Mouse (Mus musculus): ENCODE results near the gene Rassf7. TPM values are rescaled to one million over a fixed set of nuclear protein-coding genes. Genes with fewer than 3 reads are reported as not detected.
A peak's percentile ranks its signal among the peaks of the same experiment; 100 is the strongest.

Gene Rassf7
- polyA plus RNA-seq, 1 experiment from 2014 or later, result 38.3 TPM

- H3K27ac ChIP-seq (ENCODE audit: low read depth, low read length), result peak within 1 kb of the TSS; percentile 71
- H3K27me3 ChIP-seq (ENCODE audit: control insufficient read depth, insufficient read depth, low read length), result no peaks in the 10 kb centered on the region
- peak; percentile 95 for ATAC-seq (ENCODE audit: low FRiP score)
- H3K4me3 ChIP-seq (ENCODE audit: low read depth, low read length), result peak within 1 kb of the TSS; percentile 92
- peak; percentile 99 for DNase-seq (ENCODE audit: low spot score, missing footprints)
- H3K9me3 ChIP-seq (ENCODE audit: control insufficient read depth, low read length), result no peaks in the 10 kb centered on the region
- H3K4me1 ChIP-seq (ENCODE audit: control insufficient read depth, insufficient read depth, low read length), result peaks cover 10% of the 10 kb centered on the region
- H3K4me2 ChIP-seq, result peak within 1 kb of the TSS; percentile 99
- peaks cover 4% of the 10 kb centered on the region; the same call in 1 of the 2 replicates for H3K36me3 ChIP-seq (ENCODE audit: control insufficient read depth, insufficient read depth, low read length)
- WGBS, result 1% methylated on average over 32 of the region's 39 CpGs
- H3K9ac ChIP-seq (ENCODE audit: low read length), result peak within 1 kb of the TSS; percentile 78
Observed at GRCm38 (mm10) chr7:141193948-141194347, 21.7 kb upstream of the Rassf7 start, which contains the start of the genes Hras and Lrrc56. Gene Hras (minus strand): TSS chr7:141194005. Gene Lrrc56 (plus strand): TSS chr7:141194157.

GRCm38 (mm10) chr7:141194409-141194808, 21.3 kb upstream of the Rassf7 start:
- ATAC-seq (ENCODE audit: low FRiP score), result no peak
- peak overlapping the region; percentile 92 for H3K4me3 ChIP-seq (ENCODE audit: low read depth, low read length)
- no peaks in the 10 kb centered on the region for H3K27me3 ChIP-seq (ENCODE audit: control insufficient read depth, insufficient read depth, low read length)
- DNase-seq (ENCODE audit: low spot score, missing footprints), result no peak
- H3K4me1 ChIP-seq (ENCODE audit: control insufficient read depth, insufficient read depth, low read length), result peaks cover 10% of the 10 kb centered on the region
- 0% methylated on average over 23 of the region's 23 CpGs for WGBS
- peaks cover 4% of the 10 kb centered on the region; the same call in 1 of the 2 replicates for H3K36me3 ChIP-seq (ENCODE audit: control insufficient read depth, insufficient read depth, low read length)
- H3K9ac ChIP-seq (ENCODE audit: low read length), result peak overlapping the region; percentile 34
- H3K4me2 ChIP-seq, result peak overlapping the region; percentile 99
- peak overlapping the region; percentile 71 for H3K27ac ChIP-seq (ENCODE audit: low read depth, low read length)
- H3K9me3 ChIP-seq (ENCODE audit: control insufficient read depth, low read length), result no peaks in the 10 kb centered on the region

GRCm38 (mm10) chr7:141194830-141195229, 20.8 kb upstream of the Rassf7 start:
- ATAC-seq (ENCODE audit: low FRiP score), result peak; percentile 51
- H3K9me3 ChIP-seq (ENCODE audit: control insufficient read depth, low read length), result no peaks in the 10 kb centered on the region
- WGBS, result under 1% methylated on average over 28 of the region's 28 CpGs

GRCm38 (mm10) chr7:141195754-141196153, 19.9 kb upstream of the Rassf7 start:
- 97% methylated on average over 2 of the region's 2 CpGs for WGBS
- Histone ChIP-seq H3K27ac (ENCODE audit: low read depth, low read length) (no peak overlapping the region), H3K4me2 (no peak overlapping the region), H3K27me3 (ENCODE audit: control insufficient read depth, insufficient read depth, low read length) (no peaks in the 10 kb centered on the region), H3K9me3 (ENCODE audit: control insufficient read depth, low read length) (no peaks in the 10 kb centered on the region), H3K9ac (ENCODE audit: low read length) (no peak overlapping the region), H3K4me3 (ENCODE audit: low read depth, low read length) (no peak overlapping the region), H3K36me3 (ENCODE audit: control insufficient read depth, insufficient read depth, low read length) (no peaks in the 10 kb centered on the region; the same call in 1 of the 2 replicates), H3K4me1 (ENCODE audit: control insufficient read depth, insufficient read depth, low read length) (peaks cover 10% of the 10 kb centered on the region)
- ATAC-seq (ENCODE audit: low FRiP score) (no peak), DNase-seq (ENCODE audit: low spot score, missing footprints) (no peak)

More at GRCm38 (mm10) chr7:141194830-141195229, 20.8 kb upstream of the Rassf7 start:
- Histone ChIP-seq H3K4me3 (ENCODE audit: low read depth, low read length) (peak overlapping the region; percentile 92), H3K27ac (ENCODE audit: low read depth, low read length) (peak overlapping the region; percentile 28; the same call in 1 of the 2 replicates), H3K4me2 (peak overlapping the region; percentile 99), H3K9ac (ENCODE audit: low read length) (peak overlapping the region; percentile 48), H3K4me1 (ENCODE audit: control insufficient read depth, insufficient read depth, low read length) (peaks cover 10% of the 10 kb centered on the region), H3K36me3 (ENCODE audit: control insufficient read depth, insufficient read depth, low read length) (peaks cover 4% of the 10 kb centered on the region; the same call in 1 of the 2 replicates), H3K27me3 (ENCODE audit: control insufficient read depth, insufficient read depth, low read length) (no peaks in the 10 kb centered on the region)
- DNase-seq (ENCODE audit: low spot score, missing footprints), result peak; percentile 99

- 89% methylated on average over 8 of the region's 8 CpGs for WGBS
- no peak overlapping the region for H3K4me3 ChIP-seq (ENCODE audit: low read depth, low read length)
- H3K9ac ChIP-seq (ENCODE audit: low read length), result no peak overlapping the region
- peaks cover 10% of the 10 kb centered on the region for H3K4me1 ChIP-seq (ENCODE audit: control insufficient read depth, insufficient read depth, low read length)
- peak; percentile 71 for DNase-seq (ENCODE audit: low spot score, missing footprints)
- no peak overlapping the region for H3K4me2 ChIP-seq
- ATAC-seq (ENCODE audit: low FRiP score), result no peak
- no peak overlapping the region for H3K27ac ChIP-seq (ENCODE audit: low read depth, low read length)
- no peaks in the 10 kb centered on the region; the same call in 1 of the 2 replicates for H3K36me3 ChIP-seq (ENCODE audit: control insufficient read depth, insufficient read depth, low read length)
- no peaks in the 10 kb centered on the region for H3K9me3 ChIP-seq (ENCODE audit: control insufficient read depth, low read length)
- no peaks in the 10 kb centered on the region for H3K27me3 ChIP-seq (ENCODE audit: control insufficient read depth, insufficient read depth, low read length)
Observed at GRCm38 (mm10) chr7:141196619-141197282, 18.9 kb upstream of the Rassf7 start.

- WGBS, result 92% methylated on average over 4 of the region's 4 CpGs
- Histone ChIP-seq H3K9ac (ENCODE audit: low read length) (no peak overlapping the region), H3K4me1 (ENCODE audit: control insufficient read depth, insufficient read depth, low read length) (peaks cover 4% of the 10 kb centered on the region), H3K9me3 (ENCODE audit: control insufficient read depth, low read length) (no peaks in the 10 kb centered on the region), H3K4me2 (no peak overlapping the region), H3K4me3 (ENCODE audit: low read depth, low read length) (no peak overlapping the region), H3K27ac (ENCODE audit: low read depth, low read length) (no peak overlapping the region), H3K27me3 (ENCODE audit: control insufficient read depth, insufficient read depth, low read length) (no peaks in the 10 kb centered on the region), H3K36me3 (ENCODE audit: control insufficient read depth, insufficient read depth, low read length) (no peaks in the 10 kb centered on the region)
- ATAC-seq (ENCODE audit: low FRiP score) (no peak), DNase-seq (ENCODE audit: low spot score, missing footprints) (peak; percentile 21)
Observed at GRCm38 (mm10) chr7:141198121-141198520, 17.5 kb upstream of the Rassf7 start.

- DNase-seq (ENCODE audit: low spot score, missing footprints) (no peak), ATAC-seq (ENCODE audit: low FRiP score) (no peak)
- H3K4me3 ChIP-seq (ENCODE audit: low read depth, low read length), result no peak overlapping the region
- WGBS, result 72% methylated on average over 3 of the region's 3 CpGs
- H3K27me3 ChIP-seq (ENCODE audit: control insufficient read depth, insufficient read depth, low read length), result no peaks in the 10 kb centered on the region
- H3K36me3 ChIP-seq (ENCODE audit: control insufficient read depth, insufficient read depth, low read length), result no peaks in the 10 kb centered on the region
- H3K27ac ChIP-seq (ENCODE audit: low read depth, low read length), result no peak overlapping the region
- H3K4me2 ChIP-seq, result no peak overlapping the region
- no peak overlapping the region for H3K9ac ChIP-seq (ENCODE audit: low read length)
- no peaks in the 10 kb centered on the region for H3K4me1 ChIP-seq (ENCODE audit: control insufficient read depth, insufficient read depth, low read length)
- H3K9me3 ChIP-seq (ENCODE audit: control insufficient read depth, low read length), result no peaks in the 10 kb centered on the region
Observed at GRCm38 (mm10) chr7:141204546-141204945, 11.1 kb upstream of the Rassf7 start.

- no peaks in the 10 kb centered on the region for H3K36me3 ChIP-seq (ENCODE audit: control insufficient read depth, insufficient read depth, low read length)
- 90% methylated on average over 5 of the region's 5 CpGs for WGBS
- no peaks in the 10 kb centered on the region for H3K4me1 ChIP-seq (ENCODE audit: control insufficient read depth, insufficient read depth, low read length)
- no peaks in the 10 kb centered on the region for H3K9me3 ChIP-seq (ENCODE audit: control insufficient read depth, low read length)
- H3K27ac ChIP-seq (ENCODE audit: low read depth, low read length), result no peak overlapping the region
- ATAC-seq (ENCODE audit: low FRiP score) (no peak), DNase-seq (ENCODE audit: low spot score, missing footprints) (no peak)
- no peaks in the 10 kb centered on the region for H3K27me3 ChIP-seq (ENCODE audit: control insufficient read depth, insufficient read depth, low read length)
- H3K4me2 ChIP-seq, result no peak overlapping the region
- no peak overlapping the region for H3K4me3 ChIP-seq (ENCODE audit: low read depth, low read length)
- H3K9ac ChIP-seq (ENCODE audit: low read length), result no peak overlapping the region
Observed at GRCm38 (mm10) chr7:141205504-141205903, 10.2 kb upstream of the Rassf7 start.

GRCm38 (mm10) chr7:141206182-141206937, 9.3 kb upstream of the Rassf7 start:
- H3K4me2 ChIP-seq, result no peak overlapping the region
- no peak overlapping the region for H3K4me3 ChIP-seq (ENCODE audit: low read depth, low read length)
- ATAC-seq (ENCODE audit: low FRiP score), result no peak
- DNase-seq (ENCODE audit: low spot score, missing footprints), result no peak
- 89% methylated on average over 18 of the region's 18 CpGs for WGBS
- H3K27ac ChIP-seq (ENCODE audit: low read depth, low read length), result no peak overlapping the region
- H3K9ac ChIP-seq (ENCODE audit: low read length), result no peak overlapping the region
- H3K36me3 ChIP-seq (ENCODE audit: control insufficient read depth, insufficient read depth, low read length), result no peaks in the 10 kb centered on the region
- H3K4me1 ChIP-seq (ENCODE audit: control insufficient read depth, insufficient read depth, low read length), result no peaks in the 10 kb centered on the region
- no peaks in the 10 kb centered on the region for H3K9me3 ChIP-seq (ENCODE audit: control insufficient read depth, low read length)
- no peaks in the 10 kb centered on the region for H3K27me3 ChIP-seq (ENCODE audit: control insufficient read depth, insufficient read depth, low read length)
